Mouse (Mus musculus): ENCODE results near the gene Pf4. TPM values are rescaled to one million over a fixed set of nuclear protein-coding genes. Genes with fewer than 3 reads are reported as not detected.

The Pf4 gene
- polyA plus RNA-seq, 1 experiment: 189 TPM

DNA sequence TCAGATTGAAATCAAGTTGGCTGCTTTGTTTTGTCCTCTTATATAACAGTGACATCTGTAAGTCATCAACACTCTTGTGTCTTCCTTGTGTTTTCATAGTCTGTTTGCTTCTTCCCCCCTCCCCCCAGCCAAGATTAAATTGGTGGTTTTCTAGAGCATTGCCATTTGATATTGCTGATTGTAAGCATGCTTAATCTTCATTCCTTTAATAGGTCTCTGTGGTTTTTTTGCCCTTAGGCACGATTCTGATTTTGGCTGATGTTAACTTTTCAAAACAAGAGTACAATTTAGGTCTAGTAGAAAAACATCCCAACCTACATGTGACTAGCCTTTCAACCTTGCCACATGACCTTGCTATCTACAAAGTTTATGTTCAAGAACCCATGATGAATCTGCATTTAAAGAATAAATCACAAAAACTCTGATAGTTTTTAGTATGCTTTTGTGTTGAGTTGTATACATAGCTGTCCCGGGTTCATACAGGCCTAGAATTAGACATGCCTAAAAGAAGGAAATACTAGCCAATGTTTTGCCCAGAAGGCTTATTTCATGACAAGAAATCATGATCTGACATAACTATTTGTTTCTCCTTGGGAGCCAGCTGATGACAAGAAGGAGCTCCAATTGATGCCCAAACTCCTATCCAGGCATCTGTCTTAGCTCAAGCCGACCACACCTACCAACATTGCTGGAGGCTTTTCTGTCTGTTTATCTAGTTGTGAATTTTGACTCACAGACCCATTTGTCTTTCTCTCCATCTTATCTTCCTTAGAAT is 35.1 kb downstream of the Pf4 start:
- TF ChIP-seq POLR2A (IDR thresholded peaks at IDR 0.05; ENCODE audit: low read depth, low read length): no peak
- TF ChIP-seq CTCF (IDR thresholded peaks at IDR 0.05; ENCODE audit: extremely low read depth, insufficient read depth, insufficient read length, insufficient replicate concordance): no peak
- 79% methylated on average over 3 of the region's 3 CpGs for WGBS
- H3K27ac ChIP-seq (ENCODE audit: insufficient read depth, low read length): no peak overlapping the region
- no peaks in the 10 kb centered on the region for H3K4me1 ChIP-seq (ENCODE audit: control insufficient read depth, insufficient read depth, insufficient read length)
- no peak for DNase-seq (ENCODE audit: low read depth in 1 of 2, low spot score in 2 of 2)
- no peak overlapping the region for H3K4me3 ChIP-seq (ENCODE audit: extremely low read depth, insufficient read depth, insufficient read length)
- H3K27me3 ChIP-seq (ENCODE audit: control insufficient read depth, insufficient read depth, low read length): no peaks in the 10 kb centered on the region
- no peaks in the 10 kb centered on the region for H3K36me3 ChIP-seq (ENCODE audit: control insufficient read depth, insufficient read depth, low read length)

DNA sequence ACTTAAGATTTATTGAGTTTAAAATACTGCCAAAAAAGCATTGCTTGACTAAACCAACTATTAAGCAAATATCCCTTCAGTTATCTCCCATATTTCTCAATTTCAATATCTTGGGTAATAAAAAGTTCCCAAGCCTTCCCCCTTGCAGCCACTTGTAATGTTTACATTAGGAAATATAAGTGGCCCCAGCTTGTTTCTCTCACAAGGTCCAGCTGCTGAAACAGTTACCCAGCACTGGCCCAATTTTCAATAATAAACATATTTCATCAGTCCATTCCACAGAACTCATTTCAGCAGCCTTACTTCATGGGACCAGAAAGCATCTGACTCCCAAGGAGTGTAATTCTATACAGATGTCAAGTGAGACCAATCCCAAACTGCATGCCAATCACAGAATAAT is 47.5 kb downstream of the Pf4 start:
- Histone ChIP-seq H3K4me1 (ENCODE audit: control insufficient read depth, insufficient read depth, insufficient read length) (no peaks in the 10 kb centered on the region), H3K4me3 (ENCODE audit: extremely low read depth, insufficient read depth, insufficient read length) (no peak overlapping the region), H3K27me3 (ENCODE audit: control insufficient read depth, insufficient read depth, low read length) (no peaks in the 10 kb centered on the region), H3K27ac (ENCODE audit: insufficient read depth, low read length) (no peak overlapping the region), H3K36me3 (ENCODE audit: control insufficient read depth, insufficient read depth, low read length) (no peaks in the 10 kb centered on the region)
- TF ChIP-seq POLR2A (IDR thresholded peaks at IDR 0.05; ENCODE audit: low read depth, low read length) (no peak), CTCF (IDR thresholded peaks at IDR 0.05; ENCODE audit: extremely low read depth, insufficient read depth, insufficient read length, insufficient replicate concordance) (no peak)
- no peak for DNase-seq (ENCODE audit: low read depth in 1 of 2, low spot score in 2 of 2)

Other genes starting within 250 kb of the Pf4 start
- gene 5830473C10Rik, start 211.3 kb upstream of the Pf4 start, polyA plus RNA-seq (2012; rRNA removed): not detected in 2 replicates
- gene Rassf6, start 131.8 kb upstream of the Pf4 start, polyA plus RNA-seq (2012; rRNA removed): 0.22 and 0.55 TPM in 2 replicates
- 1.1 and 2.0 TPM in 2 replicates for gene Cxcl5, start 13.1 kb upstream of the Pf4 start, polyA plus RNA-seq (2012; rRNA removed)
- 309 and 337 TPM in 2 replicates for gene Ppbp, start 3.9 kb upstream of the Pf4 start, polyA plus RNA-seq (2012; rRNA removed)
- gene Cxcl3, start 13.7 kb downstream of the Pf4 start, polyA plus RNA-seq (2012; rRNA removed): 0.06 TPM in 1 of 2 replicates, not detected in the other
- not detected in 2 replicates for gene Cxcl15, start 22.1 kb downstream of the Pf4 start, polyA plus RNA-seq (2012; rRNA removed)
- 1.1 and 2.5 TPM in 2 replicates for gene Cxcl1, start 118.8 kb downstream of the Pf4 start, polyA plus RNA-seq (2012; rRNA removed)
- gene Cxcl2, start 131.4 kb downstream of the Pf4 start, polyA plus RNA-seq (2012; rRNA removed): 1.1 and 1.2 TPM in 2 replicates
- gene Mthfd2l, start 158.7 kb downstream of the Pf4 start, polyA plus RNA-seq (2012; rRNA removed): 8.1 and 18.4 TPM in 2 replicates